Mouse (Mus musculus): ENCODE results near the gene Tldc1. TPM values are rescaled to one million over a fixed set of nuclear protein-coding genes. Genes with fewer than 3 reads are reported as not detected.
A peak's percentile ranks its signal among the peaks of the same experiment; 100 is the strongest.

The Tldc1 gene
- polyA plus RNA-seq, 2 experiments, result 1.3 to 2.7 TPM

GRCm38 (mm10) chr8:119794689-119795088 lies 16.5 kb upstream of the Tldc1 start:
- Histone ChIP-seq H3K27me3 (ENCODE audit: control insufficient read depth, insufficient read depth, low read length) (no peaks in the 10 kb centered on the region), H3K9ac (replicated peaks) (no peak overlapping the region), H3K9me3 (ENCODE audit: control insufficient read depth, low read length) (no peaks in the 10 kb centered on the region), H3K27ac (no peak overlapping the region), H3K4me2 (ENCODE audit: low read depth) (no peak overlapping the region), H3K4me1 (replicated peaks; ENCODE audit: control insufficient read depth in 2 of 2, insufficient read depth in 2 of 2, low read length in 1 of 2) (peaks cover 0 to 16% of the 10 kb centered on the region in 2 experiments; a peak in 2 of 4 replicates), H3K36me3 (replicated peaks; ENCODE audit: control insufficient read depth, insufficient read depth, low read depth) (no peaks in the 10 kb centered on the region), H3K4me3 (ENCODE audit: insufficient read depth in 1 of 2, low read depth in 2 of 2, low read length in 2 of 2) (no peak overlapping the region)
- 40% methylated on average over 7 of the region's 7 CpGs for WGBS (ENCODE audit: insufficient replicate concordance)
- no peak for DNase-seq (ENCODE audit: low read depth in 3 of 3, low spot score in 3 of 3)
- ATAC-seq (ENCODE audit: insufficient read depth), result no peak
- TF ChIP-seq CTCF (IDR thresholded peaks at IDR 0.05; ENCODE audit: low read depth) (no peak), EP300 (IDR thresholded peaks at IDR 0.05; ENCODE audit: low read depth) (no peak)

- Histone ChIP-seq H3K9ac (replicated peaks) (no peak overlapping the region), H3K4me2 (ENCODE audit: low read depth) (no peak overlapping the region), H3K4me3 (ENCODE audit: insufficient read depth in 1 of 2, low read depth in 2 of 2, low read length in 2 of 2) (no peak overlapping the region), H3K4me1 (replicated peaks; ENCODE audit: control insufficient read depth in 2 of 2, insufficient read depth in 2 of 2, low read length in 1 of 2) (peaks cover 0 to 16% of the 10 kb centered on the region in 2 experiments; a peak in 2 of 4 replicates), H3K36me3 (replicated peaks; ENCODE audit: control insufficient read depth, insufficient read depth, low read depth) (no peaks in the 10 kb centered on the region), H3K9me3 (ENCODE audit: control insufficient read depth, low read length) (no peaks in the 10 kb centered on the region), H3K27ac (peak overlapping the region; percentile 48), H3K27me3 (ENCODE audit: control insufficient read depth, insufficient read depth, low read length) (no peaks in the 10 kb centered on the region)
- TF ChIP-seq CTCF (IDR thresholded peaks at IDR 0.05; ENCODE audit: low read depth) (no peak), EP300 (IDR thresholded peaks at IDR 0.05; ENCODE audit: low read depth) (no peak)
- peak in 1 of 3 experiments; percentile 38 for DNase-seq (ENCODE audit: low read depth in 3 of 3, low spot score in 3 of 3)
- 39% methylated on average over 16 of the region's 16 CpGs for WGBS (ENCODE audit: insufficient replicate concordance)
- peak; percentile 67 for ATAC-seq (ENCODE audit: insufficient read depth)
Observed at GRCm38 (mm10) chr8:119791804-119792704, 13.8 kb upstream of the Tldc1 start.

- no peaks in the 10 kb centered on the region for H3K36me3 ChIP-seq (replicated peaks; ENCODE audit: control insufficient read depth, insufficient read depth, low read depth)
- H3K4me2 ChIP-seq (ENCODE audit: low read depth), result no peak overlapping the region
- no peak overlapping the region for H3K27ac ChIP-seq
- no peaks in the 10 kb centered on the region for H3K27me3 ChIP-seq (ENCODE audit: control insufficient read depth, insufficient read depth, low read length)
- no peak for TF ChIP-seq EP300 (IDR thresholded peaks at IDR 0.05; ENCODE audit: low read depth)
- TF ChIP-seq CTCF (IDR thresholded peaks at IDR 0.05; ENCODE audit: low read depth), result no peak
- DNase-seq (ENCODE audit: low read depth in 3 of 3, low spot score in 3 of 3) (no peak), ATAC-seq (ENCODE audit: insufficient read depth) (no peak)
- H3K9ac ChIP-seq (replicated peaks), result no peak overlapping the region
- WGBS (ENCODE audit: insufficient replicate concordance), result 61% methylated on average over 7 of the region's 7 CpGs
- H3K4me3 ChIP-seq (ENCODE audit: insufficient read depth in 1 of 2, low read depth in 2 of 2, low read length in 2 of 2), result no peak overlapping the region
- peaks cover 0 to 17% of the 10 kb centered on the region in 2 experiments; a peak in 2 of 4 replicates for H3K4me1 ChIP-seq (replicated peaks; ENCODE audit: control insufficient read depth in 2 of 2, insufficient read depth in 2 of 2, low read length in 1 of 2)
- H3K9me3 ChIP-seq (ENCODE audit: control insufficient read depth, low read length), result no peaks in the 10 kb centered on the region
Observed at GRCm38 (mm10) chr8:119789581-119789980, 11.4 kb upstream of the Tldc1 start.

GRCm38 (mm10) chr8:119788607-119789381 lies 10.6 kb upstream of the Tldc1 start:
- WGBS (ENCODE audit: insufficient replicate concordance), result 74% methylated on average over 9 of the region's 9 CpGs
- no peak for TF ChIP-seq EP300 (IDR thresholded peaks at IDR 0.05; ENCODE audit: low read depth)
- no peak for TF ChIP-seq CTCF (IDR thresholded peaks at IDR 0.05; ENCODE audit: low read depth)
- H3K4me3 ChIP-seq (ENCODE audit: insufficient read depth in 1 of 2, low read depth in 2 of 2, low read length in 2 of 2), result no peak overlapping the region
- H3K9ac ChIP-seq (replicated peaks), result no peak overlapping the region
- H3K4me2 ChIP-seq (ENCODE audit: low read depth), result no peak overlapping the region
- DNase-seq (ENCODE audit: low read depth in 3 of 3, low spot score in 3 of 3) (no peak), ATAC-seq (ENCODE audit: insufficient read depth) (no peak)
- no peak overlapping the region for H3K27ac ChIP-seq
- no peaks in the 10 kb centered on the region for H3K9me3 ChIP-seq (ENCODE audit: control insufficient read depth, low read length)
- H3K36me3 ChIP-seq (replicated peaks; ENCODE audit: control insufficient read depth, insufficient read depth, low read depth), result no peaks in the 10 kb centered on the region
- no peaks in the 10 kb centered on the region for H3K27me3 ChIP-seq (ENCODE audit: control insufficient read depth, insufficient read depth, low read length)
- peaks cover 0 to 16% of the 10 kb centered on the region in 2 experiments; a peak in 2 of 4 replicates for H3K4me1 ChIP-seq (replicated peaks; ENCODE audit: control insufficient read depth in 2 of 2, insufficient read depth in 2 of 2, low read length in 1 of 2)

GRCm38 (mm10) chr8:119787341-119787740 lies 9.1 kb upstream of the Tldc1 start:
- no peaks in the 10 kb centered on the region for H3K36me3 ChIP-seq (replicated peaks; ENCODE audit: control insufficient read depth, insufficient read depth, low read depth)
- 25% methylated on average over 4 of the region's 4 CpGs for WGBS (ENCODE audit: insufficient replicate concordance)
- no peaks in the 10 kb centered on the region for H3K9me3 ChIP-seq (ENCODE audit: control insufficient read depth, low read length)
- ATAC-seq (ENCODE audit: insufficient read depth), result no peak
- TF ChIP-seq CTCF (IDR thresholded peaks at IDR 0.05; ENCODE audit: low read depth) (no peak), EP300 (IDR thresholded peaks at IDR 0.05; ENCODE audit: low read depth) (no peak)
- no peak overlapping the region for H3K9ac ChIP-seq (replicated peaks)
- no peak for DNase-seq (ENCODE audit: low read depth in 3 of 3, low spot score in 3 of 3)
- no peak overlapping the region for H3K4me3 ChIP-seq (ENCODE audit: insufficient read depth in 1 of 2, low read depth in 2 of 2, low read length in 2 of 2)
- H3K27ac ChIP-seq, result no peak overlapping the region
- H3K4me1 ChIP-seq (replicated peaks; ENCODE audit: control insufficient read depth in 2 of 2, insufficient read depth in 2 of 2, low read length in 1 of 2), result peaks cover 0 to 15% of the 10 kb centered on the region in 2 experiments; a peak in 2 of 4 replicates
- no peak overlapping the region for H3K4me2 ChIP-seq (ENCODE audit: low read depth)
- H3K27me3 ChIP-seq (ENCODE audit: control insufficient read depth, insufficient read depth, low read length), result no peaks in the 10 kb centered on the region

Measured in liver, embryonic 14.5 days (tissue).